Mouse (Mus musculus): ENCODE measurements around the gene Sept9. TPM values are rescaled to one million over a fixed set of nuclear protein-coding genes. Genes with fewer than 3 reads are reported as not detected.

The Sept9 gene
- total RNA-seq, 2 experiments from 2014 or later = 32.2 to 35.2 TPM

DNA sequence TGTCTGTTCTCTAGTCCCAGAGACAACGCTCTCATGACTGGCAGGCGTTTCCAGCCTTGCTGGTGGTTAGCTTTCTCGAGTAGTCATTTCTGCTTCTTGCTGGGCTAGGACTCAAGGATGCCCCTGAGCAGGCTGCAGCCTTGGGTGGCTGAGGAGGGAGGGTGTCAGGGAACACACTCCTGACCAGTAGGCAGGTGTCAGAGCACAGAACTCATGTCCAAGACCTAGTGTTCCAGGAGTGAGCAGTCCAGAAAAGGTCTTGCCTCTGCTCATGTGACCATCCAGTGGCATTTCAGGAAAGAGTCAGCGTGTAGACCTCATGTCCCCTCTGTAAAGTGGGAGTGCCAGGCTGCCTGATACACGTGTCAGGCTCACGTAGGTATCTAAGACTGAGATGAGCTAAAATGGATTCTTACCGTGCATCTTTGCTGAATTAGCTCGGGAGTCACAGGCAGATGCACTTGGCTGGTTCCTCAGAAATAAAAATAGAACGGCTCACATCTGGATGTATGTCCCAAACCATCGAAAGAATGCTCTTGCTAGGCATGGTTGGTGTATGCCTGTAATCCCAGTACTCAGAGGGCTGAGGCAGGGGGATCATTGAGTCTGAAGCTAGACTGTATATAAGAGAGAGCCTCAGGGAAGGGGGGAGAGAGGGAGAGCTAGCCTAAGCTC lies 149.1 kb downstream of the Sept9 start:
- DNase-seq (ENCODE audit: low spot score) = no peak
- intact Hi-C loops (cut with DNase I) = no loop called here

DNA sequence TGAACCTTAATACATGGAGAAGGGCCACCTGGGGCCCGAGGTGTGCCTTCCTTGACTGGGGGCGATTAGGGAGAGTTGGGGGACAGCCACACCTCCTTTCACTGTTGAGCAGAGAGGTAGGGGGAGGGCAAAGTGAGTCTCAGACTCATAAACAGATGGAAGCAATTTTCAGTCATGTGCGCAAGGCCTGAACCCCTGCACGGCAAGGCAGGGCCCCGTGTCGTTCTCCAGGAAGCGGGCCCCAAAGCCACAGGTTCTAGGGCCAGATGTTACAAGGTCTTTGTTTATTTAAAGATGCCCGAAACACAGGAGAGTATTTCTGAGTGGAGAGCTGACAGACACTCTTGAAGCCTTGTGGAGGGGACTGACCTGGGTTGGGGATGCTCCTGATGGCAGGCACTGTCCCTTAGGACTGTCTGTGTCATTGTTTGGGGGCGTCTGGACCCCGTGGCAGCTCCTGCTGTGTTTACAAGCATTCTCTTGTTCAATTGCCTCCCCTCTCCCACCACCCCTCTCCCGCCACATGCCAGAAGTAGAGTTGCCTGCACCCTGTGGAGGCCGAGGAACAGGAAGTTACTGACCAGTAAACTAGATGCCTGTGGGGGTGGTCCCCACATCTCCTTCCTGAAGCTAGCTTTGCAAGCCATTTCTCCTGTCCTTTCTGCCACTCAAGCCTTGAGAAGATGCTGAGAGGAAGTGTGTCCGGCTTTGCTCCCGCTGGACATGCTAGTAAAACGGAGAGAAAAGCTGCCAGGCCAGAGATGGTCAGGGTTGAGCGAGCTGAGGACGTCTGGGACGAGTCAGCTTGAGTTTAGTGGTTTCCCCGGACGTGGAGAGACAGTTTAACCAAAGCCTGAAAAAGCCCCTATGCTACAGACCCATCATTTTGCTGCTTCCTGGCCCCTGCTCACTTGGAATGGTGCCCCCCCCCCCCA lies 150.2 kb downstream of the Sept9 start:
- intact Hi-C loops (cut with DNase I) = no loop called here
- no peak for DNase-seq (ENCODE audit: low spot score)

DNA sequence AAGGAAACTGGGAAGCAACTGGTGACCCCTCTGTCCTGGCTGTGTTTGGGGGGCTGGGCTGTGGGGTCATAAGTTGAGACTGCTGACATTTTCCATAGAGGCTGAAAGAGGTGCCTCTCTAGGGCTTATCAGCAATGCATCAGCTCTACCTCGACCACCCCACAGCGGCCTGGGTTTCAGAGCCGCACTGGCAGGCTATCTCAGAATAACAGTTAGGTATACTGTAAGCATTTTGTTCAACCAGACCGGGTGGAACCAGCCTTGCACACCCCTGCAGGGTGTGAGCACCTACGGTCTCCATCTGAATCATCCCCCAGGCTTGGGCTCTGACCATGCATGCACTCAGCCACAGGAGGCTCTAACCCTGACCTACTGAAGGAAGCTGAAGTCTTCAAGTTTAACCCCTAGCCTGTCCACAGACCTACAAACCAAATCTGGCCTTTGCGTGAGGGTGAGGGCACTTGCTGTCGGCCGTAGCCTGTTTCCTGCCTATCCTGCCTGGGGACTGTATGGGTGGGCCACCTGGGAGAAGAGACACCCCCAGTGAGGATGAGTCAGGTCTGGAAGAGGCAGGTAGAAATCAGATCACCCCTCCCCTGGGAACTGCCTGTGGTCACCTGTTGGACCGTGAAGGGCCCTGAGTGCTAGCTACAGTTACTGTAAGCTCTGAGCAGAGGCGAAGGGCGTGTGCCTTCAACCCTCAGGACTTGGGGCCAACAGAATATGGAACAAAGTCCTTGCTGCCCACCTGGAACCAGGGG lies 151.2 kb downstream of the Sept9 start:
- DNase-seq (ENCODE audit: low spot score) = no peak
- intact Hi-C loops (cut with DNase I) = no loop called here

DNA sequence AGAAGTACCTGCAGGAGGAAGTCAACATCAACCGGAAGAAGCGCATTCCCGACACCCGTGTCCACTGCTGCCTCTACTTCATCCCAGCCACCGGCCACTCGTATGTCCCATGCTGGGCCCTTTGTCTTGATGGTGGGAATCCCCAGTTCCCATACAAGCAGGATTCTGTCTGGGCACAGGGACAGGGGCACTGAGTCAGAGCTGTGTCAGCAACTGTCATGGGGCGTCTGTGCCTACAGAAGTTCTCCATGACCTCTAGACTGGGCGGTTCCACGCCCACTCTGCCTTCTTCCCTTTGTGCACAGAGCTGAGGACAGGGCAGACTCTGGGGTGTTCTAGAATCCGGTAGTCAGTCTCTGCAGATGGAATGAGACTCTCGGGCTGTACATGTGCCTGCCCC lies 153.7 kb downstream of the Sept9 start:
- no peak for DNase-seq (ENCODE audit: low spot score)
- intact Hi-C loops (cut with DNase I) = no loop called here

DNA sequence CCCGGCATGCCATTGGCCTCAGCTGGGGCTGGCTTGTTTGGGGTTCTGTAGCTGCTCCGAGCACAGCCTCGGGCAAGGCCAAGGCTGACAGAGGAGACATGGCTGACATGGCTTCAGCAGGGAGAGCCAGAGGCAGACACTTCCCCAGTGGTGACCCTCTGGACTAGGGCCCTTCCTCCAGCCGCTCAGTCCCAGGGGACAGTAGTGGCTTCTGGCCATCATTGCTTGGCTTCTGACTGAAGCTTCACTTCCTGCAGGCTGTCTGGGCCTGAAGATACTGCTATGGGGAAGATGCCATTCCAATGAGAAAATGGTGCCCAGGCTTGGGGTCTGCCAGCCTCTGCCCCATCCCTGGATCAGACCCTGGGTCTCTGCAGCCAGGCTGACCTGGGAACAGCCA lies 154.6 kb downstream of the Sept9 start:
- intact Hi-C loops (cut with DNase I) = no loop called here
- DNase-seq (ENCODE audit: low spot score) = peak; percentile 66

DNA sequence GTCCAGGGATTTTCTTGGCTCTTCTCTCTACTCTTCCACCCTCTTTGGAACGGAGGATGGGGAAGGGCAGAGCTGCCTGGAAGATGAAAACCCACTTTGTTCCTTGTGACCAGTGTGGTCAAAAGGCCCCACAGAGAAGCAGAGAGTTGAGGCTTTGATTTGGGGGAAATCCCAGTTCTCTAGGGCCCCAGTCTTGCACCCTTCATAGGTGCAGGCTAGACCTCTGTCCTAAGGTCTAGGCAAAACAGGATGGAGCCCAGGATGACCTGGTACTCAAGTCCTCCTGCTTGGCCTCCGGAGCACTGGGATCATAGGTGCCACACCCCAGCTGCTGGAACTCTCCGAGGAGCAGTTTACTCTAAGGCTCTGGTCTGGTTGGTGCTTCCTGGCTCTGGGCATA lies 157.5 kb downstream of the Sept9 start:
- intact Hi-C loops (cut with DNase I) = no loop called here
- no peak for DNase-seq (ENCODE audit: low spot score)

DNA sequence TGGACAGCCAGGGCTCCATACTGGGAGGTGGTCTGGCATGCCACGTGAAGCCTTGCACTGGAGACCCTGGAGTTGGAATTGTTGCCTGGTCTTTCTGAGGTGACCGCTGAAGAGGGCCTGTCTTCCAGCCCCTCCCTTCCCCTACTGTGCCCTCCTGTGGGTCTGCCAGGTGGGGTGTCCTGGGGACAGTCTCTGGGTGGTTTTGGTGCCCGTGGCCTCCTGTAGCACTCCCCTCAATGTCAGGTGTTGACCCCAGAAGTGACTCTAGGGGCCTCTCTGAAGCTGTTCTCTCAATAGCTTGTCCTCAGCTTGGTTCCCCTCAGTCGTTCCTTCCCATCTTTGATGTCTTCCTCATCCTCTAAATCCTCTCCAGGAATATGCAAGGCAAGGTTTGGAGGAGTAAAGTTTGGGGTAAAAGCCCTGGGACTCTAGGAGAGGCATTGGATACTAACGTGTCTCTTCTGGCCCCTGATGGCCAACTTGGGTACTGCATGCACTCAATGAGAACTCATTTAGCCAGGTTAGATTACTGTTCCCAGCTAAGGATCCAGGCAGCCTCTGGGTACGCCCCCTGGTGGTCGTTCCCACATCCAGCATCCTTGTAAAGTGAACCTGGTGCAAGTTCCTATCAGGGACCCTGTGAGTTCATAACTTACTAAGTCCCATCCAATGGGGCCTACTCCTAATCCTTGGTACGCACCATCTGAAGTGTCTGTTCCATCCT lies 158.6 kb downstream of the Sept9 start:
- peak; percentile 78 for DNase-seq (ENCODE audit: low spot score)
- intact Hi-C loops (cut with DNase I) = loop anchor here (1.0 to 2.0 kb wide), 4 partner anchors 45 to 286 kb away; no protein-coding TSS in a partner anchor

DNA sequence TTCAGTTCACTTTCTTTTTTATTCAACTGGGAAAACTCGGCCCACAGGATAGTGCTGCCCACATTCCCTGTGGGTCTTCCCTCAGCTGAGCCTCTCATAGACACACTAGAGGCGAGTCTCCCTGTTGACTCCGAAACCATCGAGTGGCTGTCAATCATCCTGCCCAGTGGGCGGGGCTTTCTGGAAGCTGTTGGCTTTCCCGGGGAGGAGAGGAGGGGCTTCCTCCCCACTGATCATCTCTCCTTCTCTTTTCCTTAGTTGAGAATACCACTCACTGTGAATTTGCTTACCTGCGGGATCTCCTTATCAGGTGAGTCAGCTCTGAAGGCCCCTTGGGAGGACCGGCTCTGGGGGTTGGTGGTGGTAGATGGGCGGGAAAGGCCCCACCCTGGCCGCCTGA lies 159.7 kb downstream of the Sept9 start:
- intact Hi-C loops (cut with DNase I) = loop anchor here (2.0 kb wide), 1 partner anchor 46 kb away; no protein-coding TSS in a partner anchor
- DNase-seq (ENCODE audit: low spot score) = no peak

DNA sequence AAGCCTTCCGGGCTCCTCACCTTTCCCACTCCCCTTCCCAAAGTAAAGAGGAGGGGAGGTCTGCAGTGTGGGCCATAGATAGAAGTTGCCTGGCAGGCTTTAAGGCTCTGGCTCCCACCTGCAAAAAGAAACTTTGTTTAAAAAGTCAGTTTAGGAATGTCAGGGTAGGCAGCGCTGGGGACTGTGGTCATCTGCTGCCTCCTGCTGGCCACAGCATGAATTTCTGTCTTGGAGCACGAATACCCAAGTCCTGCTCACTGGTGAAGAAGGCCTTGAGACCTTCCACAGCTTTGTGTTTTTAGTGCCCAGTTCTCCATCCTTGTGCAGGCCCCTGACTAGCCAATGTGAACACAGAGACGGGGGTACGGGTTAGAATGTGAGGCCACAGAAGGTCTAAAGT lies 160.4 kb downstream of the Sept9 start:
- intact Hi-C loops (cut with DNase I) = loop anchor here (2.0 kb wide), 2 partner anchors 47 to 179 kb away; no protein-coding TSS in a partner anchor
- peak; percentile 29 for DNase-seq (ENCODE audit: low spot score)

DNA sequence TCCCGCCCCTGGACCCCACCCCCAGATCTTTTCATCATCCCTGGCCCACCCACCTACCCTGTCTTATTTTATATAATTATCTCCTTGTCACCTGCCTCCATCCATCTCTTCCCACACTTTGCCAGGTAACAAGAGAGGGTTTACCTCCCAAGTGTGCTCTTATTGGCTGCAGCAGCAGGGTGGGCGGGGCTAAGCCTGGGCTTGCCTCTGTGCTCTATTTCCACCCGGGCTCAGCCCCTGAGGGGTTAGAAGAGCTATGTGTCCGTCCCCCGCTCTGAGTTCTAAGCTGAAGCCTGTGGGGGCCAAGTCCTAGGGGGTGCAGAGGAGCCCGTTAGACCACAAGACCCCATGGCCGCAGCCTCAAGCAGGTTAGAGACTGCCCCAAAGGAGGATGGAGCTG lies 161.1 kb downstream of the Sept9 start:
- intact Hi-C loops (cut with DNase I) = loop anchor here (2.0 kb wide), 1 partner anchor 180 kb away; no protein-coding TSS in a partner anchor
- DNase-seq (ENCODE audit: low spot score) = no peak

DNA sequence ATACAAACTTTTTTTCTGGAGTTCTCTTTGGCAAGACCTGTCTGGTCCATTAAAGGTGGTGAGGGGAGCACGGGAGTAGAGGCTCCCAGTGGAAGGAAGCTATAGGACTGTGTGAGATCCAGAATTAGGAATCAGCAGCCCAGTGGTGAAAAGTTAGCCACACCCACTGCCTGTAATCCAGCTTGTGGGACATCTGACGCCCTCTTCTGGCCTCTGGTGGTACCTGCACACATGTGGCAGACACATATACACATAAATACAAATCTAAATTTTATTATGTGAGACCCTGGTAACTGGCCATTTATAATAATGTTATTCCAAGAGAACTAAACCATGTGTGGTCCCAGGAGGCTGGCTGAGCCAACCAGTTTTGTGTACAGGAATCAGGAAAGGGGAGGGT lies 162.8 kb downstream of the Sept9 start:
- intact Hi-C loops (cut with DNase I) = no loop called here
- no peak for DNase-seq (ENCODE audit: low spot score)

DNA sequence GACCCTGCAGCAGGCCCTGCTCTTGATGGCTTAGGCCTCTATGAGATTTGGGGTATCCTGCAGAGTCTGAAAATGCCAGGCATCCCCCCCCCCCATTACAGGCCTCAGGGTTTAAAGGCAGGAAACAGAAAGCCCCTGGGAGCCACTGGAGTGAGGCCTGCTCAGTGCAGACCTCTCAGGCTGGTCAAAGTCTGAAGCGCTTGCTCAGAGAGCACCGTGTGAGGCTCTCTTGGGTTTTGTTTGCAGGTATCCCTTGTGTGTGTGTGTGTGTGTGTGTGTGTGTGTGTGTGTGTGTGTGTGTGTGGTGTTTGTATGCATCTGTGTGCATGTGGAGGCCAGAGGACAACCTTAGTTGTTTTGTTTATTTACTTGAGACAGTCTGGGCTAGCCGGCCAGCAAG lies 164.5 kb downstream of the Sept9 start:
- intact Hi-C loops (cut with DNase I) = no loop called here
- no peak for DNase-seq (ENCODE audit: low spot score)

DNA sequence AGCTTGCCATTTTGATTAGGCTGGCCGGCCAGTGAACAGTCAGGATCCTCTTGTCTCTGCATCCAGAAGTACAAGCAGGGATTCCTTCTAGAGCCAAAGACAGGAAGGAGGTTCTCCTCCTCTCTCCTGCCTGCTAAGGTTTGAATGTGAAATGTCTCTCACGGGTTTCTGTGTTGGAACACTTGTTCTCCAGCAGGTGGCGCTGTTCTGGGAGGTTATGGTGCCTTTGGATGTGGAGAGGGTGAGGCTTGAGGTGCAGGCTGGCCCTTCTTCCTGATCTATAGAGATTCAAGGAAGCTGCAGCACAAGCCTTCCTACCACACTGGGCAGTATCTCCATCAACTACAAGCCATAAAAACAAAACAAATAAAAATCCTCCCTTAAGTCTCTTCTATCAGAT lies 167.0 kb downstream of the Sept9 start:
- DNase-seq (ENCODE audit: low spot score) = no peak
- intact Hi-C loops (cut with DNase I) = no loop called here

DNA sequence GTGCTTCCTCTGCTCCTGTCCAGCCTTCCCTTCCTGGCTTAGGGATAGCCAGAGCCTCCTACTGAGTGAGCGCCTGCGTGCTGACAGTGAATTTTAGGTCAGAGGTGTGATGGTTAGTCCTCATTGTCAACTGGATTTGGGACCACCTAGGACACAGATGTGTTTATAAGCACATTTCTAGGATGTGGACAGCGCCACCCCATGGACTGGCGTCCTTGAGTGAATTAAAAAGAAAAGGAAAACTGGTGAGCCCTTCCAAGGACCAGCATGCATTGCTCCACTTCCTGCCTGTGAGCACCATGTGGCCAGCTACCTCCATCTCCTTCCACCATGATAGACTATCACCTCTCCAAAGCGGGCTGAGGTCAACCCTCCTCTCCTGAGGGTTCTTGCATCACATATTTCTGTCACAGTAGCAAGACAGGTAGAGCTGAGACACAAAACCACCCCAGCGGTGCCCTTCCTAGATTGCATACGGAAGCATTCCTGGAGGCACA lies 167.4 kb downstream of the Sept9 start:
- no peak for DNase-seq (ENCODE audit: low spot score)
- intact Hi-C loops (cut with DNase I) = no loop called here

DNA sequence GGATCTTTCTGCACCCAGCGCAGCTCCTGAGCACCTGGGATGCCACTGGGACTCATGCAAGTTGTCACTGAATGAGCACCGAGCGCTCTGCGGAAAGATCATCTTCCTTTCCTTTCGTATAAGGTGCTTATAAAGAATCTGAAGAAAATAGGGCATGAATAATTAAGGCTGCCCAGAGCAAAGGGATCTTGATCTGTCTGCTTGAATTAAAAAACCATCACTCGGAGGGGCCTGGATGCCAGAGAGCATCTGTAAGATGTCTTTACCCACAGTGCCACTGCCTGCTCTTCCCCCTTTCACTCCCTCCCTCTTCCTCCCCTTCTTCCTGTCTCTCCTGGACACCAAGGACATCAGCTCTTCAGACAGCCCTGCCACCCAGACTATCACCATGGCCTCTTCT lies 168.5 kb downstream of the Sept9 start:
- no peak for DNase-seq (ENCODE audit: low spot score)
- intact Hi-C loops (cut with DNase I) = no loop called here

DNA sequence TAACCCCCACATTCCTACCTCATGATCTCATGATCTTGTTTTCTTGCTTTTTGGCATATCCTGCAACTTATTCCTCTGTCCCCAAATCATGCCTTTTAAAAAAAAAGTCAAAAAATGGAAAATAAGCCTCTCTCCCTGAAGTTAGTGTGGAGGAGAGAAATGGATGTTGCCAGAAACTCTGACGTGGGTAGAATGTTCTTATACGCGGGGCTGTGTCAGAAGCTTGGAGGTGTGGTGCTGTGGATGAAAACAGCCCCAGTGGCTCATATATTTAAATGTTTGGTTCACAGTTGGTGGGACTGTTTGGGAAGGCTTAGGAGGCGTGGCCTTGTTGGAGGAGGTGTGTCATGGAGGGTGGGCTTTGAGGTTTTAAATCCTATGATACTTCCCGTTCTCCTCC lies 169.9 kb downstream of the Sept9 start:
- intact Hi-C loops (cut with DNase I) = no loop called here
- DNase-seq (ENCODE audit: low spot score) = no peak

DNA sequence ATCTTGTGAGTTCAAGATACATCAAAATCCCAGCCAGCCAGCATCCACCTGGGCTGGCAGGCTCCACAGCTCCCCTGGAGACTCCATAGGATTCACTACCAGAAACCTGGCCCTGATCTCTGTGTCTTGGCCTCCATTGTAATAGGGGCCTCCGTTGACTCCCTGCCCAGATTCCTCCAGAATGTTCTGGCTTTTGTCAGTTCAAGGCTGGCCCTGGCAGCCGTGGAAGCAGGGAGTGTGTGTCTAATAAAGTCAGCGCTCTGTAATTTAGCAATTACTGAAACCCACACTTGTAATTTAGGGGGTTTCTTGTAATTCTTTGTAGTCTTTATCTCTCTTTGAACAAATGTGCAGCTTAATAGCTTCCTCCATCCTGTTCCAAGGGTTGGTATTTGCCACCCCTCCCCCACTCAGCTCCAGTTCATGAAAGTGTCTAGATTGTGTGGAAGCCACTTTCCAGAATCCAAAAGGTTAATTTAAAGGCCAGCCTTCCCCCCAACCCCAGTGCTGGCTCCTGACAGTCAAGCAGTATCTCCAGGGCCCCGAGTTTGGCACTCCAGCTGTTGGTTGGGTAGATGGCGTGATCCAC lies 170.9 kb downstream of the Sept9 start:
- intact Hi-C loops (cut with DNase I) = no loop called here
- no peak for DNase-seq (ENCODE audit: low spot score)

DNA sequence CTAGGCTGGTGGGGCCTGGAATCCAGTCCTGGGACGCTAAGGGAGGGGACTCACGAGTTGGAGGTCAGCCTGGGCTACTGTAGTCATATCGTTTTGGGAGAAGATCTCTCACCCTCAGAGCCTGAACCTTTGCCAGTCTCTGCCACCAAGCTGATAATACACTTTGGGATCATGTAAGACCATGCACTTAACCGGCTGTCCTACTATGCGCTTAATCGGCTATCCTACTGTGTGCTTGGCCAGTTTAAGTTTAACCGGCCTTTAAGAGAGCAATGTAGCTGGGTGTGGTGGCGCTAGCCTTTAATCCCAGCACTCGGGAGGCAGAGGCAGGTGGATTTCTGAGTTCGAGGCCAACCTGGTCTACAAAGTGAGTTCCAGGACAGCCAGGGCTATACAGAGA lies 173.1 kb downstream of the Sept9 start:
- intact Hi-C loops (cut with DNase I) = no loop called here

DNA sequence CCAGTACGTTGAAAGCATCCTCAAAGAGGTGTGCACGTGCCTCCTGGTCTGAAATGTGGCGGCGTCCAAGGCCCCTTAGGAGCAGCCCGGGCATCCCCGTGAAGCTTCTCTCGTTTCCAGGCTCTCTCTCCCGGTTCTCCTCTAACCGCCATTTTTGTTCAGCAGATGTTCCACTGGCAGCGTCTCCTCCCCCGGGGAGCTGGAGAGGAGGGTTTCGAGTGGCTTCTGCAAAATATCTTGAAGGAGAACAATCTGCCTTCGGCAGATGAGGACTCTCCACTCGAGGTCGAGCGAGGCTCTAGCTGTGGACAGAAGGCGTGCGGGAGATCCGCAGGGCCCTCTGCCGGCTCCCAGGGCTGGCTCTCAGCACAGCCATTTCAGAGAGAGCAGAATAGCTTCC lies 173.7 kb downstream of the Sept9 start:
- DNase-seq (ENCODE audit: low spot score) = no peak
- intact Hi-C loops (cut with DNase I) = no loop called here

More for the DNA sequence above, 173.1 kb downstream of the Sept9 start:
- no peak for DNase-seq (ENCODE audit: low spot score)

All from heart, postnatal 25 days (tissue).